Mouse (Mus musculus): Measurements from ENCODE around the gene B3gnt7.
A peak's percentile ranks its signal among the peaks of the same experiment; 100 is the strongest.
"Not testable (repeated sequence)": the region's sequence is repeated elsewhere in the genome, so short reads cannot be mapped to it uniquely, and the experiment has no call there.

B3gnt7 gene

DNA sequence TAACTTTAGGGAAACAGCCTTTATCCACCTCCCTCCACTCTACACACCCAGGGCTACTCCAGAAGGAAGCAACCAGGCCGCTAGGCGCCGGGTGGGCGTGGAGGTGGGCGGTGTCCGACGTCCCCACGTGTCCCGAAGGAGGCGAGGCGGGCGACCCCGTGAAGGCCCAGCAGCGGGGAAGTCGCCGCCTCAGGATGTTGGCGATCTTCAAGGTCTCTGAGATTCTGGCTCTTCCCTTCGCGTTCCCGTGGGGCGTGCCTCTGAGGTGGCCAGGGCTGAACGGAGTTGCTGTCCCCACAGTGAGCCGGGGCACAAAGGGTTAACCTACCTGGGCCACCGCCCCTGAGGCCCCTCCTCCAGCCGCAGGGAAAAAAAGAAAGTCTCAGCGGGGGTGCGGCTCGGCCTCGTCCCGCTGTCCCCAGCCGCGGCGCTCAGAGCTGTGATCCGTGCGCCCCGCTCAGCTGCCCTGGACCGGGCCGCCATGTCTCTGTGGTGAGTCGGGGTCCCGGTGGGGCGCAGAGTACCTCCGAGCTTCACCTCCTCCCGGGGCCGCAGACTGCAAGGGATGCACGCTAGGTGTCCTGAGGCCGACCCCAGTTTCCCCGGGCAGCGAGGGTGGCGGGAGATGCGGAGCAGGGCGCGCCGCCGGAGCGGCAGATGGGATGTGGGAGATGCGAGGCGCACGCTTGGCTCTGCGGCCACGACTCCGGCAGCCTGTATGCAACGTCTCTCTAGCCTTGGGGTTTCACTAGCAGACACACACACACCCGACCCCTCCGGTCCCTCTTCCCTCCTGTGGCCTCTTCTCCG lies 636 bp downstream of the B3gnt7 start:
- peak; percentile 60 for DNase-seq

DNA sequence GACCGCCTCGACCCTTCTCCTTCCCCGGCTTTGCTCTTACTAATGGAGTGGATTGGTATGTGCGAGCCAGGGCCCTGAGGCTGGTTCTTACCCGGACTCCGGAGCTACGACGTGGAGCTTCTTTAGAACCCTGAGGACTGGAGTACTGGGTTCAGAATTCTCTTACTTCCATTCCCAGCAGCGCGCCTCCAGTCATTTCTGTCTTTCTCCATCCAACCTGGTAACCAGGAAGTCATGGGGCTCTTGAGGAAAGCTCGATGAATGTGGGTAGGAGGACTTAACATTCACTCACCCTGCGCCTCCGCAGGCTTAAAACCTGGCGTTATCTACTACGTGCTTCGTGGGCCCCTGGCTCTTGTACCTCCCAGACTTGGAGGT lies 1.2 kb downstream of the B3gnt7 start:
- peak; percentile 20 for DNase-seq

DNA sequence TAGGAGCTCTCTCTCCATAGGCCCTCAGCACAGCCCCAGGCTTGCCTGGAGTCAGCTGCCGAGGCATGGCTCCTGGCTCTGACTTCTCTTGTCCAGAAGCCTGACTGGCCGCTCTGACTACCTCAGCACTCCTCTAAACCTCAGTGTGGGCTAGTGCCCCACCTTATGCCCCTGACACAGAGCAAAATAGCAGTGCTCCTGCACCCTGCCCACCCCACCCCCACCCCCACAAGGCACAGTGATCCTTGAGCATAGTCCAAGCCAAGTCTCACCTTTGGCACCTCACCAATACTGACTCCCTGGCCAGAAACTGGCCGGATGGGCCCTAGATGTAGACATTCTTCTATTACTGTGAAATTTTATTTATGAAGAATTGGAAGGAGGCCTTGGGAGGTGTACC lies 4.1 kb downstream of the B3gnt7 start:
- no peak for DNase-seq

GRCm38 (mm10) chr1:86307177-86307762 lies 4.6 kb downstream of the B3gnt7 start:
- no peak for DNase-seq

DNA sequence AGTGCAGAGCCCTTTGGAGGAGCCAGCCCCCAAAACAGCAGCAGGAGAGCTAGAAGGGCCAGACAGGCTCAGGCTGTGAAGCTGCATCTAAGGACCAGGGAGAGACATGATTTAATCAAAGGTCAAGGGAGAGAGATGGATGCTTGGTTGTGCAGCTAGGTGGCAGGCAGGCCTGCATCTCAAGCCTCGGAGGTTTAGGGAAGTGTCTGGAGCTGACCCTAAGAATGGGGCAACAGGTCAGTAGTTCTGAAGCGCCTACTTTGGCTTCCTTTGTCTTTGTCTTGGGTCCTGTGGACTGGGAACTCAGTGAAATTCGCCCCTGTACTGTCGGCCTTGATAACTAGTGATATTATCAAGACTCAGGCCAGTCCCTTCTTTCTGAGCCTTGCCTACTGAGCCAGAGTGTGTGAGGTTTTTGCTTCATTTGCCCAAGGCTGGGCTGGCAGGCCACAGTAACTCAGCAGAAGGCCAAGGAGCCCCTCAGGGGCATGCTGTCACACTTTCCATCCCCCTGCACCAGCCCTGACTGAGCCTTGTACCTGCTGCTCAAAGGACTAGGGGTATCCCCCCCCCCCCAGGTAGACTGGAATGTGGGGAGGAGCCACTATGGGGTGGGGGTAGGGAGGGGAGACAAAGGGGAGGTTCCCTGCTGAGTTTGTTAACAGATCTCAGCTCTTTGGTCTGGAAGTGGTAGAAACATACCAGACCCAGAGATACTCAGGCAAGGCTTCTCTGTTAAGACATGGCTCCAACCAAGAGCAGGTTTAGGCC lies 5.4 kb downstream of the B3gnt7 start:
- no peak for DNase-seq

GRCm38 (mm10) chr1:86309270-86309833 lies 6.7 kb downstream of the B3gnt7 start:
- DNase-seq: no peak

- no peak for DNase-seq
Observed at GRCm38 (mm10) chr1:86310536-86311310, 8.1 kb downstream of the B3gnt7 start.

- no peak for DNase-seq
Observed at GRCm38 (mm10) chr1:86311467-86312005, 8.9 kb downstream of the B3gnt7 start.

DNA sequence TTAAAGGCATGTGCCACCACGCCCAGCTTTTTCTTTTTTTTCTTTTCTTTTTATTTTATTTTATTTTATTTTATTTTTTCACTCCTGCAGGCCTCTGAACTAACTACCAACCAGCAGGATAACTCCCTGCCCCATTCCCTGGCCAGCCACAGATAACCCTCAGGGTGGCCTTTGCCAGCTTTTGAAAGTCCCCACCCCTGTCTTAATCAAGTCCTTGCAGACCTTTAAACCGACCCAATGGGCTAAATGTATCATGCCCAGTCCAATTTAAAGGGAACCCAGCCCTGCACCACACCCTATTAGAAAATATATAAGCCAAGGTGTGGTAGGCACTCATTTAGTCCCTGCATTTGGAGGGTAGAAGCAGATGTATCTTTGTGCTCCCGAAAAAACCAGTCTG lies 9.6 kb downstream of the B3gnt7 start:
- DNase-seq: no peak

- no peak for DNase-seq
Observed at GRCm38 (mm10) chr1:86313096-86313771, 10.6 kb downstream of the B3gnt7 start.

DNA sequence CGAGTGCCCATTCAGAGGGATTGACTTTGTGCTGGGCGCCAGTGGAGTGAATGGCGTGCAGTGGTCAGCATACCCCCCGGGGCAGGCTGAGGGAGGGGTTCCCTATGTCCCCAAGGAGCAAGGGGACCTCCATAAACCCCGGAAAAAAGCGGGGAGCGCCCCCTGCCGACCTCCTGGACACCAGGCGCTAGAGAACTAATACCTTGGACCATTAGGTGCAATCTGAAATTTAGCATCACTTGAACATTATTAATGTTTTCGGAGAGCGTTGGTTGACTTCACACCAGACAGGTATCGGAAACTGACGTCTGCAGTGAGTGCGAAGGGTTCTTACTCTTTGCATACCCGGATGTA lies 11.1 kb downstream of the B3gnt7 start:
- peak; percentile 76 for DNase-seq

DNA sequence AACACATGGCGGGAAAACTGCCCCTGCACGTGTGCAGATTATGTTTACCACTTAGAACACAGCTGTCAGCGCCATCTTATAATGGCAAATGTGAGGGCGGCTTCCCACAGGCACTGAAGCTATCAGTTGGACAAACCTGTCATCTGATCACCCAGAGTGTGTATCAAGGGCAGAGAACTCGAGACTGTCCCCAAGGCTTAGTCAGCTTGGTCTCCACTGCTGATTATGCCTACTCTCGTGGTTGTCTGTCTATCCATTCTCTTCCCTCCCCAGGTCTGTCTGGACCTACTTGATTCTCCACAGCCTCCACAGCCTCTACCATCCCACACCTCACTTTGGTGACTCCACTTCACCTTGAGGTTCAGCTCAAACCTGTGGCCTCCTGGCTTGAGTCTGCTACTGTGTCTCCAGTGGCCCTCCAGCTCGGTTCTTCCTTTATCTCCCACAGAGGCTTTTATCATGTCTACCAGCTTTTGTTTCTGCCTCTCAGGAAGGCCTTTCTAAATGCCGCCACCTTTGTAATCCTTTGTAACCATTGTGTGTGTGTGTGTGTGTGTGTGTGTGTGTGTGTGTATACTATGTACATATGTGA lies 18.3 kb downstream of the B3gnt7 start:
- DNase-seq: no peak

DNA sequence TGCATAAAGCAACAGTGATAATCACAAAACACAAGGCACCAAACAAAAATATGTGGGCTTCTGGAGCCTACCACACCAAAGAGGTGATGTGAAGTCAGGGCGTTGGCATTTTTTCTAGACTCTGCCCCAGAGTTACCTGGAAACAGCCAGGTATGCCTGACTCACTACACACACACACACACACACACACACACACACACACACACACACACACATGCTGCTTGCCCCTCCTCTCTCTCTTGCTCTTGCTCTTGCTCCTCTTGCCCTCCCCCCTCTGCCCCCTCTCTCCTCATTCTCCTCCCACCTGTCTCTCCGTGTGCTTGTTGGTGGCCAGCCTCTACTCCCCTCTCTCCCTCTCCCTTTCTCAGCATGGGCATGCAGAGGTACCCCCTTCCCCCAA lies 33.7 kb downstream of the B3gnt7 start:
- DNase-seq: no peak

- peak; percentile 86 for DNase-seq
Observed at GRCm38 (mm10) chr1:86339156-86339812, 36.7 kb downstream of the B3gnt7 start.

DNA sequence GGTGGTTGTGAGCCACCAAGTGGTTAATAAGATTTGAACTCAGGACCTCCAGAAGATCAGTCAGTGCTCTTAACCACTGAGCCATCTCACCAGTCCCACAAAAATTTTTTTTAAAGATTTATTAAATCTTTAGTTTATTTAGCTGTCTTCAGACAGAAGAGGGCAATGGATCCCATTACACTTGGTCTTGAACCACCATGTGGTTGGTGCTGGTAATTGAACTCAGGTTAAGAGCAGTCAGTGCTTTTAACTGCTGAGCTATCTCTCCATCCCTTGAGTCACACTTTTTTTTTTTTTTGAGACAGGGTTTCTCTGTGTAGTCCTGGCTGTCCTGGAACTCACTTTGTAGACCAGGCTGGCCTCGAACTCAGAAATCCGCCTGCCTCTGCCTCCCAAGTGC lies 38.5 kb downstream of the B3gnt7 start:
- DNase-seq: not testable (repeated sequence)

GRCm38 (mm10) chr1:86342371-86342770 lies 39.7 kb downstream of the B3gnt7 start:
- DNase-seq: no peak

DNA sequence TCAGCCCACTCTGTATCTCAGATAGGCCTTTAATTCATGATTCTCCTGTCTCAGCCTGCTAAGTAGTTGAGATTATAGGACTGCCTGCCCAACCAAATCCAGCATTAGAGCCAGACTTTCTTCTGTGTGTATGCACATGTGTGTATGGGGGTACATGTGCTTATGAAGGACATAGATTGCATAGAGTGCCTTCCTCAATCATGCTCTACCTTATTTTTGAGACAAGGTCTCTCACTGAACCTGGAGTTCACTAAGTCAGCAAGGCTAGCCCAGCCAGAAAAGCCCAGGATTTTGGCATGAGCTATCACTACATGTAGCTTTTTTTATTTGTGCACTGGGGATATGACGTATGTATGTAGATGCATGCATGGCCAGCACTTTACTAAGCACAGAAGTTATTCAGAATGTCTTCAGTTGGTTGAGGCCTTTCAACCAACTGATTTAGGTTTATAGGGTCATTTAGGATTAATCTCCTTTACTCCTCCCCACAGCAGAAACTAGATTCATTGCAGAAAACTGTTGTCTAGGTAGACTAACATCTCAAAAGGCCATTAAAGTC lies 40.5 kb downstream of the B3gnt7 start:
- no peak for DNase-seq

DNA sequence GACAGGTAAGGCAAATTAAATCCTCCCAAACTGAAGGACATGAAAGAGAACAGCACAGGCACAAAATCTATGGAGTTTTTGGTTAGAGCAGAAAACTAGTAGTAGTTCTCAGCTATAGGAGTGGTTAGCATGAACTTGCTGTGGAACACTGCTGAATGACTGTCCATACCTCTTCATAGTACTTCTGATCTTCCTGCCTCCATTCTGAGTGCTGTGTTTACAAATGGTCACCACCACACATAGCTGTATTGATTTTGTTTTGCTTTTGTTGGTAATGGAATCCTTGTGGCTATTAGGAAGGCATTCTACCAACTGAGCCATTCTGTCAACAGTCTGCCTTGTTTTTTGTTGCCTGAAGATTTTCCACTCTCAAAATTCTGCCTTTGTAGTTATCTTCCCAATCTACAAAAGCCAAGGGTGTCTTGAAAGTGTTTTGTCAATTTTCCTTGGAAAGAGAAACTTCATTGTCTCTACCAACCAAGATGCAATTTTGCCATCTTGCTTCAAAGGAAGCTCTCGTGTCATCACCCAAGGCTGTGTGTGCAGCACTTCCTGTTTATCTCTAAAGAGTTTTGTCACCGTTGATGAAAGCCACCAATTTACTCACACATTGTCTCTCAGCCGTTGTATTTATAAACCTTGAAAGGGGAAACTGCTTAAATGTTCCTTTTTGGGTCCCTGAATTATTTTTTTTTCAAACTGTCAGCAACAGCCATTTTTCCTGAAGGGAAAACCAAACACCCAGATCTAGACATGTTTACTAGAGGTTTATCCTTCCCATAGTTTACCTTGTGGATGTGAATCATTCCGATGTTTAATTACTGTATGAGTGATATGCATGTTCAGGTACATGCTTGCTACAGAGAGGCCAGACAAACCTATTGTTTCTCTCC lies 41.6 kb downstream of the B3gnt7 start:
- no peak for DNase-seq

GRCm38 (mm10) chr1:86345069-86345468 lies 42.4 kb downstream of the B3gnt7 start:
- no peak for DNase-seq

DNA sequence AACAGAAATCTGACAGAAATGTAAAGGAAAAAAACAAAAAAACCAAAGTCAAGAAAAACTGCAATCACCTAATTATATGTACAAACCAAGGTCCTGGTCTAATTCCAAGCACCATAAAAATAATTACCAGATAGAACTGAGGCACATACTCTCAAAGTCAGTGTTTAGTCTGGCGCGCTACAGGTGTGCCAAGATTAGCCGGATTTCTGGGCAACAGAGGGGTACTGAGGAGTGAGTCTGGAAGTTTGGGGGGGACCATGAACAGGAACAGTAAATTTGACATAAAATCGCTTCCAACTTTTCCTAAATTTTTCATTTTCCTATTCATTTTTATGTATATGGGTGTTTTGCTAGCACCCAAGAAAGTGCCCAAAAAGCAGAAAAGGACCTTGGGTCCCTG lies 43.3 kb downstream of the B3gnt7 start:
- no peak for DNase-seq
